Mouse (Mus musculus): ENCODE results near the gene Ece1. TPM values are rescaled to one million over a fixed set of nuclear protein-coding genes. Genes with fewer than 3 reads are reported as not detected.

Gene Ece1
- polyA plus RNA-seq, 1 experiment from 2014 or later: 74.6 TPM

DNA sequence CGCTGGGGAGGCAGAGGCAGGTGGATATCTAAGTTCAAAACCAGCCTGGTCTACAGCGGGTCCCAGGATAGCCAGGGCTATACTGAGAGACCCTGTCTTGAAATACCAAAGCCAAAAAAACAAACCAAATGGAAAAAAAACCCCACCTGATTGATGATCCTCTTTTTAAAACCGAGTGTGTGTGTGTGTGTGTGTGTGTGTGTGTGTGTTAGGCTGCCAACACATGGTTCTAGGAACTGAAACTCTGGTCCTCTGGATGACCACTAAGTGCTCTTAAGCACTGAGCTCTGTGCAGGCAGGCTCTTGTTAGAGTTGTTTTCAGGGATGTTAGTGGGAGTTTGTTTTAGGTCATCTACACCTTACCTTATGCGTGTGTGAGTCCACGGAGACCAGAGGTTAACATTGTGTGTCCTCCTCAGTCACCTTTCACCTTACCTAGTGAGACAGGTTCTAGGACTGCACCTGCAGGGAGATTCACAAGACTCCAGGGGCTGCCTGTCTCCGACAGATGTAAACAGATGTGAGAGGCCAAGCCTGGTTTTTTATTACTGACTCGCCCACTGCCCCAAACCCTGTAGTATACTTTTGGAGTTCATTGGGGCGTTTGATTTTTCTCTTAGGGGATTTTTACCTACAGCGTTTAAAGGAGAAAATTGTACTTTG is 145.0 kb downstream of the Ece1 start:
- H3K4me1 ChIP-seq: peaks cover 4% of the 10 kb centered on the region; the same call in 1 of the 2 replicates
- H3K27me3 ChIP-seq: no peaks in the 10 kb centered on the region
- peaks cover 42% of the 10 kb centered on the region for H3K36me3 ChIP-seq
- WGBS: 84% methylated on average over 9 of the region's 9 CpGs
- no peaks in the 10 kb centered on the region for H3K9me3 ChIP-seq (replicated peaks)
- H3K27ac ChIP-seq (replicated peaks): no peak overlapping the region
- no peak overlapping the region for H3K9ac ChIP-seq
- no peak overlapping the region for H3K4me3 ChIP-seq (replicated peaks)
- no peak overlapping the region for H3K4me2 ChIP-seq (replicated peaks)
- no peak for ATAC-seq (ENCODE audit: insufficient number of reproducible peaks, low FRiP score, low TSS enrichment, low read depth)

GRCm38 (mm10) chr4:138008646-138009045 is 146.6 kb downstream of the Ece1 start:
- H3K4me1 ChIP-seq: no peaks in the 10 kb centered on the region

GRCm38 (mm10) chr4:138009786-138010502 is 147.9 kb downstream of the Ece1 start:
- Histone ChIP-seq H3K4me1 (no peaks in the 10 kb centered on the region), H3K4me3 (replicated peaks) (no peak overlapping the region), H3K4me2 (replicated peaks) (no peak overlapping the region), H3K36me3 (peaks cover 48% of the 10 kb centered on the region), H3K27me3 (no peaks in the 10 kb centered on the region), H3K27ac (replicated peaks) (no peak overlapping the region), H3K9ac (no peak overlapping the region), H3K9me3 (replicated peaks) (no peaks in the 10 kb centered on the region)
- ATAC-seq (ENCODE audit: insufficient number of reproducible peaks, low FRiP score, low TSS enrichment, low read depth): no peak
- WGBS: 92% methylated on average over 4 of the region's 4 CpGs

More at GRCm38 (mm10) chr4:138008646-138009045, 146.6 kb downstream of the Ece1 start:
- Histone ChIP-seq H3K4me2 (replicated peaks) (no peak overlapping the region), H3K9ac (no peak overlapping the region), H3K27ac (replicated peaks) (no peak overlapping the region), H3K4me3 (replicated peaks) (no peak overlapping the region), H3K9me3 (replicated peaks) (no peaks in the 10 kb centered on the region), H3K36me3 (peaks cover 43% of the 10 kb centered on the region), H3K27me3 (no peaks in the 10 kb centered on the region)
- ATAC-seq (ENCODE audit: insufficient number of reproducible peaks, low FRiP score, low TSS enrichment, low read depth): no peak; the same call in 1 of the 2 replicates
- WGBS: 86% methylated on average over 6 of the region's 6 CpGs

- no peaks in the 10 kb centered on the region for H3K27me3 ChIP-seq
- H3K27ac ChIP-seq (replicated peaks): no peak overlapping the region
- 93% methylated on average over 15 of the region's 15 CpGs for WGBS
- H3K36me3 ChIP-seq: peaks cover 45% of the 10 kb centered on the region
- no peak overlapping the region for H3K4me3 ChIP-seq (replicated peaks)
- ATAC-seq (ENCODE audit: insufficient number of reproducible peaks, low FRiP score, low TSS enrichment, low read depth): no peak
- H3K4me2 ChIP-seq (replicated peaks): no peak overlapping the region
- no peak overlapping the region for H3K9ac ChIP-seq
- H3K4me1 ChIP-seq: 0 out of 2 replicates have a peak, but pooled peaks cover 4% of the 10 kb centered on the region
- H3K9me3 ChIP-seq (replicated peaks): no peaks in the 10 kb centered on the region
These were observed 151.9 kb downstream of the Ece1 start for GRCm38 (mm10) chr4:138013723-138014479.

Other genes with a start within 250 kb of the Ece1 start
- 16.4 and 19.9 TPM in 2 replicates for gene Rap1gap, start 197.5 kb upstream of the Ece1 start, polyA plus RNA-seq (2015; fragmentation: Nextera tagmentation; extraction: Ambion mirVana)
- gene Alpl, start 65.9 kb upstream of the Ece1 start, polyA plus RNA-seq (2015; fragmentation: Nextera tagmentation; extraction: Ambion mirVana): 155 and 160 TPM in 2 replicates
- gene Eif4g3, start 130.8 kb downstream of the Ece1 start, polyA plus RNA-seq (2015; fragmentation: Nextera tagmentation; extraction: Ambion mirVana): 34.7 and 36.2 TPM in 2 replicates

Measured in embryonic facial prominence, embryonic 15.5 days (tissue).